Mouse (Mus musculus) heart, embryonic 11.5 days (tissue): ENCODE results near the gene Nans. TPM values are rescaled to one million over a fixed set of nuclear protein-coding genes. Genes with fewer than 3 reads are reported as not detected.

Experiments
- ATAC-seq: fragments of 200-750 bp; cut with Nextera tagmentation; replicated peaks from 2 replicates; pipeline ENCODE4 v1.8.0; 2017; ENCODE audit warnings: moderate library complexity; ENCODE audit not compliant: insufficient number of reproducible peaks, low FRiP score, low TSS enrichment
- H3K27ac ChIP-seq: fragments of 300-500 bp; sonication (generic); 2 replicates; pipeline ENCODE4 v1.5.1; 2014; ENCODE audit warnings: mild to moderate bottlenecking, low read depth, low read length
- H3K27me3 ChIP-seq: fragments of 300-500 bp; sonication (generic); 2 replicates; pipeline ENCODE4 v1.6.1; 2014; ENCODE audit warnings: mild to moderate bottlenecking, low read length, mixed read lengths; ENCODE audit not compliant: control insufficient read depth, insufficient read depth
- H3K36me3 ChIP-seq: fragments of 300-500 bp; sonication (generic); 2 replicates; pipeline ENCODE4 v1.6.1; 2014; ENCODE audit warnings: mild to moderate bottlenecking, low read length, moderate library complexity, mixed read lengths; ENCODE audit not compliant: control insufficient read depth, insufficient read depth
- H3K4me1 ChIP-seq: fragments of 300-500 bp; sonication (generic); 2 replicates; pipeline ENCODE4 v1.6.1; 2014; ENCODE audit warnings: low read length; ENCODE audit not compliant: control insufficient read depth, insufficient read depth
- H3K4me2 ChIP-seq: fragments of 300-500 bp; sonication (generic); 2 replicates; pipeline ENCODE4 v1.6.1; 2014; ENCODE audit warnings: mild to moderate bottlenecking, moderate library complexity
- H3K4me3 ChIP-seq: fragments of 300-500 bp; sonication (generic); 2 replicates; pipeline ENCODE4 v1.5.1; 2014; ENCODE audit warnings: low read depth, low read length
- H3K9ac ChIP-seq: fragments of 300-500 bp; sonication (generic); 2 replicates; pipeline ENCODE4 v1.6.1; 2014; ENCODE audit warnings: mild to moderate bottlenecking, low read depth, low read length, moderate library complexity
- H3K9me3 ChIP-seq: fragments of 300-500 bp; sonication (generic); replicated peaks from 2 replicates; pipeline ENCODE4 v1.6.1; 2016; ENCODE audit warnings: low read length; ENCODE audit not compliant: control insufficient read depth
- WGBS: fragments of 180-500 bp; shearing (Covaris S2); extraction: QIAGEN DNeasy Blood & Tissue Kit; methylation state at CpG from one replicate; pipeline ENCODE4 v1.1.7; 2014; ENCODE audit not compliant: insufficient replicate concordance; 5-methylcytosine and 5-hydroxymethylcytosine counted together
- polyA plus RNA-seq: library from polyadenylated mRNA; unstranded; fragments of >200 nt; fragmentation: Nextera tagmentation; extraction: Ambion mirVana; gene quantifications from 2 replicates; pipeline ENCODE4 v1.2.1, GENCODE M21; 2014

Gene Nans
- polyA plus RNA-seq, 1 experiment from 2014 or later, result 84.2 TPM

DNA sequence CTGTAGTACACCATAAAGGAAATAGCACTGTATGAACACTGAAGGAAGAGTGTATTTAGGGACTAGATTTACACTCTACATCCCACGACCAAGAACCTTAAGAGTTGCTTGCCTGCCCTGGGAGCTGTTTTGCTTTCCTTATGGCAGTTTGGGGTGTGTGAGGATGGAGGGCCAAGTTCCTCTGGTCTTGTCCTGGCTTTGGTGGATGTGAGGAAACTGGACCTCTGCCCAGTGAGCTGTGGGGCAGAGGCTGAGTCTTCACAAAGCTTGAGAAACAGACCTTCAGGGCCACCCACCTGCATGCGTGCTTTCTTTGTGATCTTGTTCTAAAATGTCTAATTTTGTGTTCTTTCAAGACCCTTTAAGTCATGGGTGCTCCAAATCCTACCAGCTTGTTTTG, 43.5 kb downstream of the Nans start:
- WGBS, result 79% methylated on average over 2 of the region's 2 CpGs
- Histone ChIP-seq H3K36me3 (no peaks in the 10 kb centered on the region), H3K27me3 (peaks cover 48% of the 10 kb centered on the region), H3K27ac (no peak overlapping the region), H3K9ac (no peak overlapping the region), H3K4me1 (peaks cover 17% of the 10 kb centered on the region), H3K9me3 (no peaks in the 10 kb centered on the region), H3K4me2 (no peak overlapping the region), H3K4me3 (no peak overlapping the region)
- ATAC-seq, result no peak

- no peak overlapping the region for H3K27ac ChIP-seq
- peaks cover 52% of the 10 kb centered on the region for H3K27me3 ChIP-seq
- no peak overlapping the region for H3K9ac ChIP-seq
- 69% methylated on average over 7 of the region's 7 CpGs for WGBS
- peaks cover 17% of the 10 kb centered on the region for H3K4me1 ChIP-seq
- H3K4me3 ChIP-seq, result no peak overlapping the region
- no peaks in the 10 kb centered on the region for H3K9me3 ChIP-seq
- ATAC-seq, result no peak
- H3K36me3 ChIP-seq, result no peaks in the 10 kb centered on the region
- no peak overlapping the region for H3K4me2 ChIP-seq
Observed at GRCm38 (mm10) chr4:46532926-46533325, 43.9 kb downstream of the Nans start.

- ATAC-seq, result no peak
- Histone ChIP-seq H3K4me1 (peaks cover 17% of the 10 kb centered on the region), H3K27ac (no peak overlapping the region), H3K4me2 (peak overlapping the region; percentile 93), H3K27me3 (peaks cover 57% of the 10 kb centered on the region), H3K9ac (no peak overlapping the region), H3K4me3 (peak overlapping the region; percentile 33), H3K36me3 (no peaks in the 10 kb centered on the region), H3K9me3 (no peaks in the 10 kb centered on the region)
- WGBS, result 9% methylated on average over 29 of the region's 29 CpGs
Observed at GRCm38 (mm10) chr4:46533934-46534720, 45.1 kb downstream of the Nans start.

DNA sequence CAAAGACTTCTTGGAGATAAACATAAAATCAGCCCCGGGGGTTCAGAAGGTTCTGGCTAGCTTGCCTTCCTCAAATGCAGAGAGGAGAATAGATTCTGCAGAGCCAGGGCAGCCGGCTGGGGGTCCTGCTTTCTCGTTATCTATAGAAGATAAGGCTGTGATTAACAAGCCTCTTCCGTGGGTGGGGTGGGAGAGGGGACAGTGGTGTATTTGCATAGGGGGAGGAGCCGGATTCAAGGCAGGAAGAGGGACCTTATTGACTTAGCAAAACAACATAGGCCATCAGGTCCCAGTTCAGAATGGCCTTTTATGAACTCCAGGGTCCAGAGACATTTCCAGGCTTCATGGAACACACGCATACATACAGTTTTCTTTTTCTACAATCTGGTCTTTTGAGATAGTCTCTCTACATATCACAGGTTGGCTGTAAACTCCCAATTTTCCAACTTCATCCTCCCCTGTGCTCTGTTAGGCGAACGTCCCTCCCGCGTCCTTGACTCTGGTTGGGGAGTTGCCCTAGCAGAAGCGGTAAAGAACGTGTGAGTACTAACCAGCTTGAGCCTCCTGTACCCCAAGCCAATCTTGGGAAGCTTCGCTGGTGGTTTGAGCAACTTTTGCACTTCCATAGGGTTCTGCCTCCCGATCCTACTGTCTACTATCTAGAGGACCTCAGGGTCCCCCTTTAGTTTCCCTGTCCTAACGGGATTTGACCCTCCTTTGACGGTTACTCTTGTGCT, 46.2 kb downstream of the Nans start:
- Histone ChIP-seq H3K4me3 (peak overlapping the region; percentile 57), H3K36me3 (no peaks in the 10 kb centered on the region), H3K27ac (no peak overlapping the region), H3K9ac (peak overlapping the region; percentile 54), H3K4me1 (peaks cover 17% of the 10 kb centered on the region), H3K9me3 (no peaks in the 10 kb centered on the region), H3K27me3 (peaks cover 62% of the 10 kb centered on the region), H3K4me2 (peak overlapping the region; percentile 93)
- WGBS, result 1% methylated on average over 16 of the region's 16 CpGs
- peak; percentile 33; the same call in 1 of the 2 replicates for ATAC-seq

- peaks cover 67% of the 10 kb centered on the region for H3K27me3 ChIP-seq
- H3K4me3 ChIP-seq, result peak within 1 kb of the TSS; percentile 57
- H3K36me3 ChIP-seq, result no peaks in the 10 kb centered on the region
- no peaks in the 10 kb centered on the region for H3K9me3 ChIP-seq
- ATAC-seq, result peak; percentile 55
- peak within 1 kb of the TSS; percentile 93 for H3K4me2 ChIP-seq
- no peak within 1 kb of the TSS for H3K27ac ChIP-seq
- peaks cover 17% of the 10 kb centered on the region for H3K4me1 ChIP-seq
- WGBS, result under 1% methylated on average over 42 of the region's 46 CpGs
- peak within 1 kb of the TSS; percentile 54 for H3K9ac ChIP-seq
Observed at GRCm38 (mm10) chr4:46535840-46536361, 46.9 kb downstream of the Nans start, which contains the start of gene Trim14. Gene Trim14, minus strand, starts transcription at chr4:46536141.

DNA sequence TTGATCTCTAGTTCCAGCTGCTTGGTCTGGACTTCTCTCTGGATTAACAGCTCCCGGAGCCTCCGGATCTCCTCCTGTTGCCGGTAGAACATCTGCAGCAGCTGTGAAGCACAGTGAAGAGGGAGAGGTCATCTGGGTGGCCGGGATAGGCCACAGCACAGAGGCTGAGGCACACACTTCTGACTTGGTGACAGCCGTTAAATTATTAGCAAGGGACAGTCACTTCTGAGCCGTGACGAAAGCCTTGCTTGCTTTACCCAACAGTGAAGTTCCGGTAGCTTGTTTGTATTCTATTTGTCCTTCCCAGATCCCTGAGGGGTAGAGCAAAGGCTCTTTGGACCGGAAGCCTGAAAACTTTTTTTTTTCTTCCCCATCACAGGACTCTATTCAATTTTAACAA, 50.1 kb downstream of the Nans start:
- Histone ChIP-seq H3K27ac (no peak overlapping the region), H3K4me3 (no peak overlapping the region), H3K36me3 (no peaks in the 10 kb centered on the region), H3K4me2 (no peak overlapping the region), H3K9ac (no peak overlapping the region), H3K9me3 (no peaks in the 10 kb centered on the region), H3K4me1 (peaks cover 15% of the 10 kb centered on the region), H3K27me3 (peaks cover 56% of the 10 kb centered on the region)
- ATAC-seq, result no peak
- WGBS, result 46% methylated on average over 9 of the region's 9 CpGs

GRCm38 (mm10) chr4:46541707-46542106, 52.7 kb downstream of the Nans start:
- 28% methylated on average over 9 of the region's 9 CpGs for WGBS
- Histone ChIP-seq H3K4me1 (no peaks in the 10 kb centered on the region), H3K9me3 (no peaks in the 10 kb centered on the region), H3K4me2 (no peak overlapping the region), H3K27ac (no peak overlapping the region), H3K27me3 (peaks cover 33% of the 10 kb centered on the region), H3K9ac (no peak overlapping the region), H3K4me3 (no peak overlapping the region), H3K36me3 (no peaks in the 10 kb centered on the region)
- no peak for ATAC-seq

GRCm38 (mm10) chr4:46543366-46544050, 54.5 kb downstream of the Nans start:
- no peak overlapping the region for H3K4me2 ChIP-seq
- no peak overlapping the region for H3K4me3 ChIP-seq
- peaks cover 23% of the 10 kb centered on the region; the same call in 1 of the 2 replicates for H3K27me3 ChIP-seq
- no peak overlapping the region for H3K27ac ChIP-seq
- no peak for ATAC-seq
- H3K36me3 ChIP-seq, result no peaks in the 10 kb centered on the region
- WGBS, result 86% methylated on average over 13 of the region's 13 CpGs
- no peak overlapping the region for H3K9ac ChIP-seq
- H3K9me3 ChIP-seq, result no peaks in the 10 kb centered on the region
- no peaks in the 10 kb centered on the region for H3K4me1 ChIP-seq
